Mouse (Mus musculus): ENCODE data around the gene Adora2b. TPM values are rescaled to one million over a fixed set of nuclear protein-coding genes. Genes with fewer than 3 reads are reported as not detected.

Gene Adora2b
- total and polyA plus RNA-seq, 3 experiments, result 2.2 to 3.2 TPM; not detected in 1

DNA sequence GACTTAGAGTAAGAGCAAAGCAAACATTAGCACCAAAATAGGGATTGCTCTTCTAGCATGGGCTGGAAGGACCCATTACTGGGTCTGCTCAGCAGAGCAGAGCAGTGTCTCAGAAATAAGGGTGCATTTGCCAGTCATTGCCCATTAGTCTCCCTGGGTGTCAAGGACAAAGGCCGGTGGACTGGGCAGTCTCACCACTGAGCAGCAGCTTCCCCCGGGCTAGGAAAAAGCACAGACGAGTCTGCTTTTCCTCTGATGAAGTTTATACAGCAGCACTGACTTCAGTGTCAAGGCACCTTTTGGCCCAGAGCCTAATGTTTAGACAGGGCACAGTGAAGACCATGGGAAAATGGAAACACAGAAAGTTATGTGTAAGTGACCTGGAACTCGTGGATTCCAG lies 38.9 kb upstream of the Adora2b start:
- TF ChIP-seq ETS1 (IDR thresholded peaks at IDR 0.05; ENCODE audit: low read depth, low read length) (no peak), POLR2AphosphoS2 (IDR thresholded peaks at IDR 0.05; ENCODE audit: low read length) (no peak), EP300 (IDR thresholded peaks at IDR 0.05; ENCODE audit: low read depth in 1 of 2, low read length in 2 of 2) (no peak), USF2 (IDR thresholded peaks at IDR 0.05; ENCODE audit: borderline replicate concordance in 1 of 2, insufficient read depth in 1 of 2, low read depth in 1 of 2, low read length in 2 of 2) (no peak), ZC3H11A (IDR thresholded peaks at IDR 0.05; ENCODE audit: low read depth, low read length) (no peak), CHD2 (IDR thresholded peaks at IDR 0.05; ENCODE audit: low read length) (no peak), CTCF (IDR thresholded peaks at IDR 0.05 in 2 of 3, conservative IDR thresholded peaks at IDR 0.05 in 1 of 3; ENCODE audit: control insufficient read depth in 1 of 3, insufficient read depth in 1 of 3, low read depth in 2 of 3, low read length in 3 of 3, poor library complexity in 1 of 3, severe bottlenecking in 1 of 3) (no peak)
- Histone ChIP-seq H3K4me3 (ENCODE audit: control insufficient read depth in 1 of 2, insufficient read depth in 1 of 2, low read depth in 2 of 2, low read length in 2 of 2) (no peak overlapping the region), H3K4me1 (ENCODE audit: control insufficient read depth in 1 of 2, insufficient read depth in 2 of 2, low read length in 2 of 2) (no peaks in the 10 kb centered on the region), H3K36me3 (ENCODE audit: control insufficient read depth in 1 of 2, insufficient read depth in 2 of 2, low read length in 2 of 2) (no peaks in the 10 kb centered on the region), H3K27me3 (ENCODE audit: control insufficient read depth in 1 of 2, insufficient read depth in 2 of 2, low read length in 2 of 2) (no peaks in the 10 kb centered on the region), H3K9ac (ENCODE audit: control insufficient read depth, low read depth, low read length, poor library complexity, severe bottlenecking) (no peak overlapping the region), H3K27ac (ENCODE audit: control insufficient read depth, low read depth, low read length) (no peak overlapping the region), H3K9me3 (replicated peaks; ENCODE audit: insufficient read depth, low read length) (no peaks in the 10 kb centered on the region), H3K79me2 (ENCODE audit: control insufficient read depth, insufficient read depth, low read length, poor library complexity) (no peaks in the 10 kb centered on the region)
- no peak for DNase-seq (ENCODE audit: low read depth, low spot score)

DNA sequence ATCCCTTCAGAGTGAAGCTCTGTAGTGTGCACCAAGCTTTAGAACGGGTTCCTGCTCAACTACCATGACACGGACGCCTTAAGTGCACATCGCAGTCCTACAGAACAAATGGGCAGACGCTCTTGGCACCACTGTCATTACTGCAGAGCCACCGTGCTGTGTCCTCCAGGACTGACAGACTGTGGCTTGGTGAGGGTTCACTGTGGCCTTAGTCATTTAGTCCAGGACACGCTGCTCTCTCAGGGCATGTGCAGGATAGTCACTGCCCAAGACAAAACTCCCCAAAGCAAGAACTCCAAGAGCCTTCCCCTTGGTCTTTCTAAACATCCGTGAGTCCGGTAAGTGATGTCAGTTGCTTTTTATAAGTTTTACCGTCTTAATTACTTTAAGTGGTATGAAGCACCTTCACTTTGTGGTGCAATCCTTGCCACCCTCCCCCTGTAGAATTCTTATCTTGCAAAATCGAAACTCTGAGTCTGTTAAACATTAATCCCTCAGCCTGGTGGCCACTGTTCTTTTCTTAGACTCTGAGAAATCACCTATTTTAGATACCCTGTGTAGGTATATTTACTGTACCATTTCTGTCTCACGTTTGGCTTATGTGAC lies 35.3 kb upstream of the Adora2b start:
- TF ChIP-seq NELFE (IDR thresholded peaks at IDR 0.05; ENCODE audit: low read depth, low read length) (no peak), ZNF384 (IDR thresholded peaks at IDR 0.05; ENCODE audit: low read depth, low read length) (no peak), E2F4 (IDR thresholded peaks at IDR 0.05; ENCODE audit: borderline replicate concordance, low read depth, low read length) (no peak), ZMIZ1 (IDR thresholded peaks at IDR 0.05; ENCODE audit: low read depth, low read length) (no peak), ZKSCAN1 (IDR thresholded peaks at IDR 0.05; ENCODE audit: low read depth, low read length) (no peak), MAX (IDR thresholded peaks at IDR 0.05; ENCODE audit: low read length) (no peak), MYB (IDR thresholded peaks at IDR 0.05; ENCODE audit: low read depth, low read length) (no peak), ZC3H11A (IDR thresholded peaks at IDR 0.05; ENCODE audit: low read depth, low read length) (no peak), NRF1 (IDR thresholded peaks at IDR 0.05; ENCODE audit: insufficient read depth, low read depth, low read length, poor library complexity, severe bottlenecking) (no peak), RCOR1 (IDR thresholded peaks at IDR 0.05; ENCODE audit: low read depth, low read length) (no peak), TBP (IDR thresholded peaks at IDR 0.05; ENCODE audit: low read depth, low read length) (no peak), CTCF (IDR thresholded peaks at IDR 0.05 in 2 of 3, conservative IDR thresholded peaks at IDR 0.05 in 1 of 3; ENCODE audit: control insufficient read depth in 1 of 3, insufficient read depth in 1 of 3, low read depth in 2 of 3, low read length in 3 of 3, poor library complexity in 1 of 3, severe bottlenecking in 1 of 3) (no peak), ETS1 (IDR thresholded peaks at IDR 0.05; ENCODE audit: low read depth, low read length) (no peak), EP300 (IDR thresholded peaks at IDR 0.05; ENCODE audit: low read depth in 1 of 2, low read length in 2 of 2) (no peak), GABPA (IDR thresholded peaks at IDR 0.05; ENCODE audit: low read depth, low read length) (no peak), CHD2 (IDR thresholded peaks at IDR 0.05; ENCODE audit: low read length) (no peak), POLR2A (IDR thresholded peaks at IDR 0.05; ENCODE audit: control insufficient read depth in 1 of 2, insufficient read depth in 1 of 2, low read depth in 1 of 2, low read length in 2 of 2, poor library complexity in 1 of 2) (no peak), TAL1 (IDR thresholded peaks at IDR 0.05; ENCODE audit: low read length) (no peak)
- H3K4me1 ChIP-seq (ENCODE audit: control insufficient read depth in 1 of 2, insufficient read depth in 2 of 2, low read length in 2 of 2), result peaks cover 0 to 2% of the 10 kb centered on the region in 2 experiments; a peak in 2 of 4 replicates
- no peaks in the 10 kb centered on the region for H3K79me2 ChIP-seq (ENCODE audit: control insufficient read depth, insufficient read depth, low read length, poor library complexity)
- H3K36me3 ChIP-seq (ENCODE audit: control insufficient read depth in 1 of 2, insufficient read depth in 2 of 2, low read length in 2 of 2), result no peaks in the 10 kb centered on the region
- H3K27me3 ChIP-seq (ENCODE audit: control insufficient read depth in 1 of 2, insufficient read depth in 2 of 2, low read length in 2 of 2), result no peaks in the 10 kb centered on the region
- H3K4me3 ChIP-seq (ENCODE audit: control insufficient read depth in 1 of 2, insufficient read depth in 1 of 2, low read depth in 2 of 2, low read length in 2 of 2), result no peak overlapping the region
- no peak overlapping the region for H3K9ac ChIP-seq (ENCODE audit: control insufficient read depth, low read depth, low read length, poor library complexity, severe bottlenecking)
- no peak for DNase-seq (ENCODE audit: low read depth, low spot score)
- H3K9me3 ChIP-seq (replicated peaks; ENCODE audit: insufficient read depth, low read length), result no peaks in the 10 kb centered on the region
- no peak overlapping the region for H3K27ac ChIP-seq (ENCODE audit: control insufficient read depth, low read depth, low read length)
